Mouse (Mus musculus): ENCODE results near the gene Ccdc114. TPM values are rescaled to one million over a fixed set of nuclear protein-coding genes. Genes with fewer than 3 reads are reported as not detected.

The Ccdc114 gene
- polyA plus RNA-seq, 1 experiment from 2014 or later, result 9.8 TPM

- H3K4me2 ChIP-seq (replicated peaks), result no peak overlapping the region
- H3K9ac ChIP-seq, result no peak overlapping the region
- no peak overlapping the region for H3K4me3 ChIP-seq (replicated peaks)
- no peak overlapping the region for H3K27ac ChIP-seq (replicated peaks)
- peaks cover 9% of the 10 kb centered on the region for H3K4me1 ChIP-seq
- 49% methylated on average over 5 of the region's 5 CpGs for WGBS
- ATAC-seq (ENCODE audit: insufficient number of reproducible peaks, low FRiP score, low TSS enrichment, low read depth), result no peak
- H3K9me3 ChIP-seq (replicated peaks), result no peaks in the 10 kb centered on the region
- H3K36me3 ChIP-seq, result no peaks in the 10 kb centered on the region
- no peaks in the 10 kb centered on the region for H3K27me3 ChIP-seq
Measured at GRCm38 (mm10) chr7:45901562-45901961, 22.3 kb upstream of the Ccdc114 start.

GRCm38 (mm10) chr7:45902481-45903002, 21.3 kb upstream of the Ccdc114 start:
- WGBS, result 72% methylated on average over 12 of the region's 12 CpGs
- H3K27ac ChIP-seq (replicated peaks), result no peak overlapping the region
- H3K27me3 ChIP-seq, result no peaks in the 10 kb centered on the region
- H3K4me2 ChIP-seq (replicated peaks), result no peak overlapping the region
- H3K4me1 ChIP-seq, result peaks cover 6% of the 10 kb centered on the region
- no peak overlapping the region for H3K9ac ChIP-seq
- H3K4me3 ChIP-seq (replicated peaks), result no peak overlapping the region
- H3K9me3 ChIP-seq (replicated peaks), result no peaks in the 10 kb centered on the region
- no peak for ATAC-seq (ENCODE audit: insufficient number of reproducible peaks, low FRiP score, low TSS enrichment, low read depth)
- H3K36me3 ChIP-seq, result no peaks in the 10 kb centered on the region; the same call in 1 of the 2 replicates

GRCm38 (mm10) chr7:45906622-45907021, 17.2 kb upstream of the Ccdc114 start:
- Histone ChIP-seq H3K27me3 (no peaks in the 10 kb centered on the region), H3K27ac (replicated peaks) (no peak overlapping the region), H3K36me3 (peaks cover 26% of the 10 kb centered on the region), H3K4me1 (no peaks in the 10 kb centered on the region), H3K4me2 (replicated peaks) (no peak overlapping the region), H3K9me3 (replicated peaks) (no peaks in the 10 kb centered on the region), H3K9ac (no peak overlapping the region), H3K4me3 (replicated peaks) (no peak overlapping the region)
- ATAC-seq (ENCODE audit: insufficient number of reproducible peaks, low FRiP score, low TSS enrichment, low read depth), result no peak
- WGBS, result 88% methylated on average over 9 of the region's 9 CpGs

GRCm38 (mm10) chr7:45908384-45908783, 15.5 kb upstream of the Ccdc114 start:
- no peaks in the 10 kb centered on the region for H3K4me1 ChIP-seq
- no peak for ATAC-seq (ENCODE audit: insufficient number of reproducible peaks, low FRiP score, low TSS enrichment, low read depth)
- H3K9ac ChIP-seq, result no peak overlapping the region
- no peak overlapping the region for H3K4me2 ChIP-seq (replicated peaks)
- no peak overlapping the region for H3K27ac ChIP-seq (replicated peaks)
- H3K36me3 ChIP-seq, result peaks cover 26% of the 10 kb centered on the region
- H3K9me3 ChIP-seq (replicated peaks), result no peaks in the 10 kb centered on the region
- no peak overlapping the region for H3K4me3 ChIP-seq (replicated peaks)
- no peaks in the 10 kb centered on the region for H3K27me3 ChIP-seq

- Histone ChIP-seq H3K4me3 (replicated peaks) (no peak overlapping the region), H3K4me2 (replicated peaks) (no peak overlapping the region), H3K4me1 (peaks cover 2% of the 10 kb centered on the region; the same call in 1 of the 2 replicates), H3K9ac (no peak overlapping the region), H3K27me3 (no peaks in the 10 kb centered on the region), H3K36me3 (peaks cover 26% of the 10 kb centered on the region), H3K9me3 (replicated peaks) (no peaks in the 10 kb centered on the region), H3K27ac (replicated peaks) (no peak overlapping the region)
- 90% methylated on average over 16 of the region's 16 CpGs for WGBS
- ATAC-seq (ENCODE audit: insufficient number of reproducible peaks, low FRiP score, low TSS enrichment, low read depth), result no peak
Measured at GRCm38 (mm10) chr7:45909145-45909544, 14.7 kb upstream of the Ccdc114 start.

- Histone ChIP-seq H3K9me3 (replicated peaks) (no peaks in the 10 kb centered on the region), H3K36me3 (peaks cover 26% of the 10 kb centered on the region), H3K4me3 (replicated peaks) (no peak overlapping the region), H3K4me2 (replicated peaks) (no peak overlapping the region), H3K27me3 (no peaks in the 10 kb centered on the region), H3K9ac (no peak overlapping the region), H3K27ac (replicated peaks) (peak overlapping the region; percentile 39; the same call in 1 of the 2 replicates), H3K4me1 (peaks cover 42% of the 10 kb centered on the region)
- no peak for ATAC-seq (ENCODE audit: insufficient number of reproducible peaks, low FRiP score, low TSS enrichment, low read depth)
- WGBS, result 85% methylated on average over 6 of the region's 6 CpGs
Measured at GRCm38 (mm10) chr7:45914067-45914466, 9.8 kb upstream of the Ccdc114 start.

- H3K27ac ChIP-seq (replicated peaks), result no peak overlapping the region
- H3K4me3 ChIP-seq (replicated peaks), result no peak overlapping the region
- H3K9me3 ChIP-seq (replicated peaks), result no peaks in the 10 kb centered on the region
- no peak overlapping the region for H3K9ac ChIP-seq
- peaks cover 16% of the 10 kb centered on the region; the same call in 1 of the 2 replicates for H3K36me3 ChIP-seq
- peaks cover 52% of the 10 kb centered on the region for H3K4me1 ChIP-seq
- H3K27me3 ChIP-seq, result no peaks in the 10 kb centered on the region
- H3K4me2 ChIP-seq (replicated peaks), result no peak overlapping the region
- ATAC-seq (ENCODE audit: insufficient number of reproducible peaks, low FRiP score, low TSS enrichment, low read depth), result no peak
- 84% methylated on average over 5 of the region's 5 CpGs for WGBS
Measured at GRCm38 (mm10) chr7:45915011-45915410, 8.9 kb upstream of the Ccdc114 start.

- ATAC-seq (ENCODE audit: insufficient number of reproducible peaks, low FRiP score, low TSS enrichment, low read depth), result peak; percentile 84
- 36% methylated on average over 26 of the region's 26 CpGs for WGBS
- peak overlapping the region; percentile 95 for H3K27ac ChIP-seq (replicated peaks)
- H3K9me3 ChIP-seq (replicated peaks), result no peaks in the 10 kb centered on the region
- peaks cover 5% of the 10 kb centered on the region; the same call in 1 of the 2 replicates for H3K36me3 ChIP-seq
- H3K4me2 ChIP-seq (replicated peaks), result peak overlapping the region; percentile 55
- no peaks in the 10 kb centered on the region for H3K27me3 ChIP-seq
- peaks cover 61% of the 10 kb centered on the region for H3K4me1 ChIP-seq
- H3K4me3 ChIP-seq (replicated peaks), result peak overlapping the region; percentile 35
- 0 out of 2 replicates have a peak overlapping the region, but pooled peaks have one; percentile 3 for H3K9ac ChIP-seq
Measured at GRCm38 (mm10) chr7:45916056-45917003, 7.5 kb upstream of the Ccdc114 start.

GRCm38 (mm10) chr7:45917004-45917704, 6.7 kb upstream of the Ccdc114 start:
- Histone ChIP-seq H3K27ac (replicated peaks) (peak overlapping the region; percentile 95), H3K9me3 (replicated peaks) (no peaks in the 10 kb centered on the region), H3K4me2 (replicated peaks) (peak overlapping the region; percentile 55), H3K9ac (peak overlapping the region; percentile 12; the same call in 1 of the 2 replicates), H3K4me1 (peaks cover 69% of the 10 kb centered on the region), H3K4me3 (replicated peaks) (peak overlapping the region; percentile 35), H3K36me3 (peaks cover 5% of the 10 kb centered on the region; the same call in 1 of the 2 replicates), H3K27me3 (no peaks in the 10 kb centered on the region)
- 18% methylated on average over 13 of the region's 13 CpGs for WGBS
- ATAC-seq (ENCODE audit: insufficient number of reproducible peaks, low FRiP score, low TSS enrichment, low read depth), result peak; percentile 3; the same call in 1 of the 2 replicates

GRCm38 (mm10) chr7:45917926-45918325, 5.9 kb upstream of the Ccdc114 start:
- Histone ChIP-seq H3K27ac (replicated peaks) (peak overlapping the region; percentile 95), H3K36me3 (0 out of 2 replicates have a peak, but pooled peaks cover 5% of the 10 kb centered on the region), H3K4me1 (peaks cover 77% of the 10 kb centered on the region), H3K27me3 (no peaks in the 10 kb centered on the region), H3K9me3 (replicated peaks) (no peaks in the 10 kb centered on the region), H3K4me2 (replicated peaks) (peak overlapping the region; percentile 55), H3K4me3 (replicated peaks) (no peak overlapping the region), H3K9ac (0 out of 2 replicates have a peak overlapping the region, but pooled peaks have one; percentile 12)
- ATAC-seq (ENCODE audit: insufficient number of reproducible peaks, low FRiP score, low TSS enrichment, low read depth), result no peak
- 83% methylated on average over 15 of the region's 15 CpGs for WGBS

Measured in embryonic facial prominence, embryonic 15.5 days (tissue).